Mouse (Mus musculus) CH12.LX (cell line): ENCODE results near the gene Brpf1. TPM values are rescaled to one million over a fixed set of nuclear protein-coding genes. Genes with fewer than 3 reads are reported as not detected.

Source experiments
- DNase-seq: peaks from one replicate; pipeline ENCODE4 v3.0.0-alpha.2; 2013; ENCODE audit errors: extremely low read depth
- H3K27ac ChIP-seq: 2 replicates; pipeline ENCODE4 v1.5.1; 2012; ENCODE audit warnings: low read depth, mild to moderate bottlenecking, control low read depth, moderate library complexity; ENCODE audit not compliant: insufficient read depth
- H3K27me3 ChIP-seq: replicated peaks from 2 replicates; pipeline ENCODE3; 2012; ENCODE audit warnings: inconsistent platforms
- H3K36me3 ChIP-seq, 2 experiments: replicated peaks in 1 of 2; 2 replicates each; pipeline versions ENCODE3 to v1.6.1; 2012; ENCODE audit warnings: inconsistent platforms in 1 of 2, low read length in 1 of 2, mild to moderate bottlenecking in 1 of 2, mixed read lengths in 1 of 2, moderate library complexity in 1 of 2; ENCODE audit not compliant: control insufficient read depth in 1 of 2, insufficient read depth in 1 of 2
- H3K4me1 ChIP-seq, 2 experiments: 2 replicates each; pipeline ENCODE4 v1.6.1; 2012; ENCODE audit warnings: inconsistent platforms in 1 of 2, moderate library complexity in 1 of 2; ENCODE audit not compliant: insufficient read depth in 2 of 2, control insufficient read depth in 1 of 2
- H3K4me2 ChIP-seq: 2 replicates; pipeline ENCODE4 v1.6.1; 2012; ENCODE audit warnings: low read depth, mild to moderate bottlenecking, control low read depth; ENCODE audit not compliant: poor library complexity, insufficient read depth, severe bottlenecking
- H3K4me3 ChIP-seq, 3 experiments: fragments of 150-350 bp in 1 of 3; sonication (generic) in 1 of 3; replicated peaks in 1 of 3; 2 replicates each; pipeline versions ENCODE3 to v1.5.1; 2011 to 2012; ENCODE audit warnings: low read depth in 2 of 3, low read length in 2 of 3, mild to moderate bottlenecking in 2 of 3, moderate library complexity in 2 of 3, control low read depth in 1 of 3, improper control_type of control experiment in 1 of 3, inconsistent platforms in 1 of 3, mixed read lengths in 1 of 3; ENCODE audit not compliant: poor library complexity in 1 of 3
- H3K79me2 ChIP-seq: replicated peaks from 2 replicates; pipeline ENCODE4 v1.6.1; 2012; ENCODE audit warnings: mild to moderate bottlenecking, moderate library complexity; ENCODE audit not compliant: control insufficient read depth, poor library complexity, insufficient read depth, severe bottlenecking; ENCODE audit errors: extremely low read depth
- H3K9ac ChIP-seq: 2 replicates; pipeline ENCODE4 v1.6.1; 2012; ENCODE audit warnings: low read depth, mild to moderate bottlenecking, control low read depth, moderate library complexity; ENCODE audit not compliant: insufficient read depth
- H3K9me3 ChIP-seq: replicated peaks from 2 replicates; pipeline ENCODE3; 2012; ENCODE audit warnings: low read length, inconsistent platforms, mixed read lengths
- BHLHE40 ChIP-seq: IDR thresholded peaks from 2 replicates; pipeline ENCODE4 v1.6.1; 2011; ENCODE audit warnings: mild to moderate bottlenecking, low read depth, low read length, improper control_type of control experiment
- CHD1 ChIP-seq: IDR thresholded peaks from 2 replicates; pipeline ENCODE4 v1.6.1; 2012; ENCODE audit warnings: low read depth, low read length, improper control_type of control experiment, inconsistent platforms
- CHD2 ChIP-seq: IDR thresholded peaks from 2 replicates; pipeline ENCODE4 v1.6.1; 2011; ENCODE audit warnings: low read length, improper control_type of control experiment
- CTCF ChIP-seq, 2 experiments: IDR thresholded peaks in 1 of 2; conservative IDR thresholded peaks in 1 of 2; 2 replicates each; pipeline ENCODE4 v1.5.1; 2011 to 2012; ENCODE audit warnings: low read depth in 2 of 2, low read length in 2 of 2, improper control_type of control experiment in 1 of 2, inconsistent platforms in 1 of 2, mild to moderate bottlenecking in 1 of 2, moderate library complexity in 1 of 2
- E2F4 ChIP-seq: IDR thresholded peaks from 2 replicates; pipeline ENCODE4 v1.6.1; 2011; ENCODE audit warnings: low read depth, low read length, improper control_type of control experiment; ENCODE audit not compliant: insufficient replicate concordance
- ELF1 ChIP-seq: IDR thresholded peaks from 2 replicates; pipeline ENCODE4 v1.6.1; 2014; ENCODE audit warnings: low read depth, mild to moderate bottlenecking, inconsistent platforms, low read length, improper control_type of control experiment
- EP300 ChIP-seq: IDR thresholded peaks from 2 replicates; pipeline ENCODE4 v1.6.1; 2011; ENCODE audit warnings: low read length, improper control_type of control experiment
- ETS1 ChIP-seq: conservative IDR thresholded peaks from 2 replicates; pipeline ENCODE4 v1.6.1; 2012; ENCODE audit warnings: low read depth, mild to moderate bottlenecking, inconsistent platforms, low read length, improper control_type of control experiment, moderate library complexity
- GABPA ChIP-seq: IDR thresholded peaks from 2 replicates; pipeline ENCODE4 v1.6.1; 2012; ENCODE audit warnings: low read depth, low read length, improper control_type of control experiment, inconsistent platforms; ENCODE audit not compliant: insufficient replicate concordance
- HCFC1 ChIP-seq: IDR thresholded peaks from 2 replicates; pipeline ENCODE4 v1.6.1; 2012; ENCODE audit warnings: low read depth, mild to moderate bottlenecking, inconsistent platforms, low read length, improper control_type of control experiment
- IRF4 ChIP-seq: IDR thresholded peaks from 2 replicates; pipeline ENCODE4 v1.6.1; 2014; ENCODE audit warnings: low read depth, mild to moderate bottlenecking, inconsistent platforms, low read length, improper control_type of control experiment
- JUN ChIP-seq: IDR thresholded peaks from 2 replicates; pipeline ENCODE4 v1.6.1; 2011; ENCODE audit warnings: low read depth, mild to moderate bottlenecking, low read length, improper control_type of control experiment, moderate library complexity; ENCODE audit not compliant: insufficient read depth
- JUND ChIP-seq: conservative IDR thresholded peaks from 2 replicates; pipeline ENCODE4 v1.6.1; 2011; ENCODE audit warnings: low read depth, low read length, improper control_type of control experiment
- KAT2A ChIP-seq: IDR thresholded peaks from 2 replicates; pipeline ENCODE4 v1.6.1; 2012; ENCODE audit warnings: low read length, improper control_type of control experiment, inconsistent platforms; ENCODE audit not compliant: insufficient replicate concordance
- MAFK ChIP-seq: IDR thresholded peaks from 2 replicates; pipeline ENCODE4 v1.6.1; 2011; ENCODE audit warnings: low read length, improper control_type of control experiment; ENCODE audit not compliant: insufficient replicate concordance
- MAX ChIP-seq: IDR thresholded peaks from 2 replicates; pipeline ENCODE4 v1.6.1; 2011; ENCODE audit warnings: low read length, improper control_type of control experiment
- MEF2A ChIP-seq: IDR thresholded peaks from 2 replicates; pipeline ENCODE4 v1.6.1; 2014; ENCODE audit warnings: low read depth, mild to moderate bottlenecking, inconsistent platforms, low read length, improper control_type of control experiment, borderline replicate concordance
- MXI1 ChIP-seq: IDR thresholded peaks from 2 replicates; pipeline ENCODE4 v1.6.1; 2011; ENCODE audit warnings: mild to moderate bottlenecking, low read depth, low read length, improper control_type of control experiment
- MYC ChIP-seq: IDR thresholded peaks from 2 replicates; pipeline ENCODE4 v1.6.1; 2011; ENCODE audit warnings: low read depth, mild to moderate bottlenecking, improper control_type of control experiment, low read length
- NELFE ChIP-seq: IDR thresholded peaks from 2 replicates; pipeline ENCODE4 v1.6.1; 2011; ENCODE audit warnings: low read depth, low read length, improper control_type of control experiment
- NRF1 ChIP-seq: IDR thresholded peaks from 2 replicates; pipeline ENCODE4 v1.6.1; 2014; ENCODE audit warnings: low read depth, mild to moderate bottlenecking, inconsistent platforms, low read length, improper control_type of control experiment, moderate library complexity
- PAX5 ChIP-seq: IDR thresholded peaks from 2 replicates; pipeline ENCODE4 v1.6.1; 2012; ENCODE audit warnings: low read length, inconsistent platforms, mixed read lengths
- POLR2AphosphoS2 ChIP-seq: IDR thresholded peaks from 2 replicates; pipeline ENCODE4 v1.6.1; 2011; ENCODE audit warnings: low read depth, low read length, improper control_type of control experiment
- RAD21 ChIP-seq: IDR thresholded peaks from 2 replicates; pipeline ENCODE4 v1.6.1; 2011; ENCODE audit warnings: low read depth, mild to moderate bottlenecking, low read length, improper control_type of control experiment, moderate library complexity
- SMC3 ChIP-seq: IDR thresholded peaks from 2 replicates; pipeline ENCODE4 v1.6.1; 2011; ENCODE audit warnings: low read depth, low read length, improper control_type of control experiment
- TBP ChIP-seq: conservative IDR thresholded peaks from 2 replicates; pipeline ENCODE4 v1.6.1; 2011; ENCODE audit warnings: low read depth, low read length, improper control_type of control experiment
- TCF12 ChIP-seq: IDR thresholded peaks from 2 replicates; pipeline ENCODE4 v1.6.1; 2014; ENCODE audit warnings: low read depth, mild to moderate bottlenecking, inconsistent platforms, low read length, improper control_type of control experiment
- UBTF ChIP-seq: IDR thresholded peaks from 2 replicates; pipeline ENCODE4 v1.6.1; 2012; ENCODE audit warnings: low read depth, mild to moderate bottlenecking, inconsistent platforms, low read length, improper control_type of control experiment, moderate library complexity
- USF2 ChIP-seq: conservative IDR thresholded peaks from 2 replicates; pipeline ENCODE4 v1.6.1; 2011; ENCODE audit warnings: low read depth, low read length, improper control_type of control experiment
- ZC3H11A ChIP-seq: IDR thresholded peaks from 2 replicates; pipeline ENCODE4 v1.6.1; 2012; ENCODE audit warnings: low read depth, mild to moderate bottlenecking, inconsistent platforms, low read length, improper control_type of control experiment
- ZKSCAN1 ChIP-seq: IDR thresholded peaks from 2 replicates; pipeline ENCODE4 v1.6.1; 2012; ENCODE audit warnings: low read depth, inconsistent platforms, low read length, improper control_type of control experiment, borderline replicate concordance
- ZMIZ1 ChIP-seq: IDR thresholded peaks from 2 replicates; pipeline ENCODE4 v1.6.1; 2012; ENCODE audit warnings: low read depth, mild to moderate bottlenecking, inconsistent platforms, low read length, improper control_type of control experiment
- dilution Hi-C: fragments of 300-500 bp; cut with MboI; formaldehyde crosslinking; loops from 2 replicates; pipeline ENCODE4 v1.14.3; 2020; ENCODE audit warnings: low sequenced_read_pairs; ENCODE audit not compliant: extremely low pct_unique_long_range_greater_than_20kb, extremely low pct_ligation_motif_present
- in situ Hi-C: fragments of 300-500 bp; cut with MboI; formaldehyde crosslinking; loops from 3 replicates; pipeline ENCODE4 v1.14.3; 2019; ENCODE audit warnings: low sequenced_read_pairs, low pct_ligation_motif_present, low pct_unique_long_range_greater_than_20kb, mixed read lengths
- polyA plus RNA-seq: library from polyadenylated mRNA; unstranded; fragments of >175 nt; gene quantifications from 2 replicates; pipeline ENCODE4 v1.2.1, GENCODE M21; 2012; ENCODE audit warnings: low read depth; ENCODE audit not compliant: insufficient read length
- total RNA-seq, 2 experiments: library from RNA; depleted of rRNA; stranded (reverse); fragments of 300-350 nt in 1 of 2; fragments of >200 nt in 1 of 2; gene quantifications; 2 replicates each; pipeline ENCODE4 v1.2.3; 2012 to 2014

The Brpf1 gene
- total and polyA plus RNA-seq, 3 experiments = 13.7 to 28.1 (median 24.5) TPM

GRCm38 (mm10) chr6:113307481-113308121 lies 664 bp downstream of the Brpf1 start:
- peak overlapping the region; percentile 91 to 98 (median 97) for H3K4me3 ChIP-seq
- peaks cover 38% of the 10 kb centered on the region for H3K79me2 ChIP-seq
- no peaks in the 10 kb centered on the region for H3K27me3 ChIP-seq
- in situ Hi-C loops (loop anchor here (10.0 to 25.0 kb wide), 2 partner anchors 263 to 595 kb away; partner anchors contain the start of gene Thumpd3), dilution Hi-C loops (no loop called here)
- DNase-seq = peak; percentile 35
- TF ChIP-seq ZMIZ1 (no peak), ELF1 (0 out of 2 replicates have a peak, but pooled peaks have one; percentile 5)
- H3K4me2 ChIP-seq = peak overlapping the region; percentile 94
- peaks cover 19 to 30% of the 10 kb centered on the region in 2 experiments for H3K36me3 ChIP-seq
- H3K9me3 ChIP-seq = no peaks in the 10 kb centered on the region
- peak overlapping the region; percentile 77 for H3K27ac ChIP-seq
- H3K9ac ChIP-seq = peak overlapping the region; percentile 90
- peaks cover 10 to 34% of the 10 kb centered on the region in 2 experiments for H3K4me1 ChIP-seq

GRCm38 (mm10) chr6:113308141-113308540 lies 1.2 kb downstream of the Brpf1 start:
- DNase-seq = peak; percentile 63
- peak overlapping the region; percentile 31 for H3K27ac ChIP-seq
- H3K4me1 ChIP-seq = peaks cover 10 to 32% of the 10 kb centered on the region in 2 experiments
- H3K79me2 ChIP-seq = peaks cover 40% of the 10 kb centered on the region
- in situ Hi-C loops (loop anchor here (10.0 to 25.0 kb wide), 2 partner anchors 263 to 596 kb away; partner anchors contain the start of gene Thumpd3), dilution Hi-C loops (no loop called here)
- H3K36me3 ChIP-seq = peaks cover 22 to 35% of the 10 kb centered on the region in 2 experiments
- H3K4me3 ChIP-seq = peak overlapping the region; percentile 91 to 98 (median 97)
- H3K4me2 ChIP-seq = peak overlapping the region; percentile 94
- H3K9me3 ChIP-seq = no peaks in the 10 kb centered on the region
- H3K27me3 ChIP-seq = no peaks in the 10 kb centered on the region
- peak overlapping the region; percentile 90 for H3K9ac ChIP-seq
- no peak for TF ChIP-seq CHD1
- TF ChIP-seq ELF1 = no peak
- peak; percentile 78 for TF ChIP-seq RAD21
- no peak for TF ChIP-seq GABPA
- no peak for TF ChIP-seq NRF1
- TF ChIP-seq UBTF = no peak
- peak; percentile 33 for TF ChIP-seq ZC3H11A
- TF ChIP-seq EP300 = no peak
- TF ChIP-seq JUN = no peak
- TF ChIP-seq MXI1 = no peak
- no peak for TF ChIP-seq PAX5
- TF ChIP-seq CHD2 = peak; percentile 82
- no peak for TF ChIP-seq E2F4
- no peak for TF ChIP-seq TBP
- TF ChIP-seq MAFK = no peak
- peak in 1 of 2 experiments; percentile 79; a peak in 2 of 4 replicates for TF ChIP-seq CTCF (conservative IDR thresholded peaks at IDR 0.05 in 1 of 2, IDR thresholded peaks at IDR 0.05 in 1 of 2; ENCODE audit: low read depth in 2 of 2, low read length in 2 of 2)
- no peak for TF ChIP-seq MYC
- no peak for TF ChIP-seq HCFC1
- TF ChIP-seq ZKSCAN1 = no peak
- no peak for TF ChIP-seq POLR2AphosphoS2
- TF ChIP-seq IRF4 = 0 out of 2 replicates have a peak, but pooled peaks have one; percentile 12
- TF ChIP-seq TCF12 = no peak
- TF ChIP-seq KAT2A = no peak
- no peak for TF ChIP-seq BHLHE40
- no peak for TF ChIP-seq ETS1
- TF ChIP-seq MEF2A = peak; percentile 23; the same call in 1 of the 2 replicates
- TF ChIP-seq JUND = no peak
- TF ChIP-seq USF2 = no peak
- TF ChIP-seq SMC3 = peak; percentile 63
- TF ChIP-seq MAX = no peak
- TF ChIP-seq NELFE = no peak
